Mouse (Mus musculus) kidney, embryonic 16.5 days (tissue): ENCODE results near the gene Hrg. TPM values are rescaled to one million over a fixed set of nuclear protein-coding genes. Genes with fewer than 3 reads are reported as not detected.
"Not testable (repeated sequence)": the region's sequence is repeated elsewhere in the genome, so short reads cannot be mapped to it uniquely, and the experiment has no call there.

Experiments used
- ATAC-seq: fragments of 200-750 bp; cut with Nextera tagmentation; 2 replicates; pipeline ENCODE4 v1.8.0; 2017; ENCODE audit warnings: moderate TSS enrichment; ENCODE audit not compliant: low FRiP score, low TSS enrichment
- H3K27ac ChIP-seq: fragments of 300-500 bp; sonication (generic); 2 replicates; pipeline ENCODE4 v1.5.1; 2014; ENCODE audit warnings: low read length
- H3K27me3 ChIP-seq: fragments of 300-500 bp; sonication (generic); 2 replicates; pipeline ENCODE4 v1.6.1; 2014; ENCODE audit warnings: low read length, control low read depth, mixed read lengths; ENCODE audit not compliant: insufficient read depth
- H3K36me3 ChIP-seq: fragments of 300-500 bp; sonication (generic); 2 replicates; pipeline ENCODE4 v1.6.1; 2014; ENCODE audit warnings: low read length, control low read depth, mixed read lengths; ENCODE audit not compliant: insufficient read depth
- H3K4me1 ChIP-seq: fragments of 300-500 bp; sonication (generic); 2 replicates; pipeline ENCODE4 v1.6.1; 2014; ENCODE audit warnings: low read length, control low read depth, mixed read lengths; ENCODE audit not compliant: insufficient read depth
- H3K4me2 ChIP-seq: fragments of 300-500 bp; sonication (generic); replicated peaks from 2 replicates; pipeline ENCODE4 v1.6.1; 2014; ENCODE audit warnings: low read depth, low read length
- H3K4me3 ChIP-seq: fragments of 300-500 bp; sonication (generic); 2 replicates; pipeline ENCODE4 v1.5.1; 2014; ENCODE audit warnings: mild to moderate bottlenecking, low read length
- H3K9ac ChIP-seq: fragments of 300-500 bp; sonication (generic); replicated peaks from 2 replicates; pipeline ENCODE4 v1.6.1; 2014; ENCODE audit warnings: low read length
- H3K9me3 ChIP-seq: fragments of 300-500 bp; sonication (generic); 2 replicates; pipeline ENCODE4 v1.6.1; 2016; ENCODE audit warnings: low read length, control low read depth
- WGBS: fragments of 180-500 bp; shearing (Covaris S2); extraction: QIAGEN DNeasy Blood & Tissue Kit; methylation state at CpG from one replicate; pipeline ENCODE4 v1.1.7; 2014; 5-methylcytosine and 5-hydroxymethylcytosine counted together
- polyA plus RNA-seq: library from polyadenylated mRNA; unstranded; fragments of >200 nt; fragmentation: Nextera tagmentation; extraction: Ambion mirVana; gene quantifications from 2 replicates; pipeline ENCODE4 v1.2.1, GENCODE M21; 2015

Hrg gene
- polyA plus RNA-seq, 1 experiment from 2014 or later = 0.09 TPM

DNA sequence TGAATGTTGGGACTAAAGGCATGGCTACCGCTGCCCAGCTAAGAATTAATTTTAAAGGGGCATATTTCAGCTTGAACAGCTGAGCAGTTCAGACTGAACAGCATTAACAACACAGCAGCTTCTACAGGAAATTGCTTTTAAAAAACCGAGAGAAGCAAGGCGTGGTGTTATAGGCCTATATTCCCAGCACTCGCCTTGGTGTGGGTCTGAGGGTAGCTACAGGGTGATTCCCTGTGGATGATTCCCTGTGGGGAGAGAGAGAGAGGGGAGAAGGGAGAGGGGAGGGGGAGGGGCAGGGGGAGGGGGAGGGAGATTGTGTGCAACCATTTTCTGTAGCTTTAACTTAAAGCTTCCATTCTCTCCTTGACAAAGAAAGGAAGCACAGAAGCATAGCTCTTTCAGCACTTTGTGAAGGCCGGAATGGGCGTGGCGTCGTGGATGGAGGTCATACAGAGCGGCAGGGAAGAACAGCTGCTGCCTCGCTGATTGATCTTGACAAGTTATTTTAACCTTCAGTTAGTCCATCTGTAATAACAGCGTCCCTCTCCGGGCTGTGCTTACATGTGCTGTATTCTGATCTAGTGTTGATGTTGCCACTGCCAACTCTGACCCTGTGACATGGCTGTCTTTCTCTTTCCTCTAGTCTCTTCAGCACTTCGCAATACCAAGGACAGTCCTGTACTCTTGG, 4.7 kb downstream of the Hrg start:
- peak; percentile 46; the same call in 1 of the 2 replicates for ATAC-seq
- peak overlapping the region; percentile 20; the same call in 1 of the 2 replicates for H3K27ac ChIP-seq
- no peak overlapping the region for H3K4me2 ChIP-seq
- no peaks in the 10 kb centered on the region for H3K27me3 ChIP-seq
- H3K4me1 ChIP-seq = no peaks in the 10 kb centered on the region
- 53% methylated on average over 13 of the region's 13 CpGs for WGBS
- H3K9ac ChIP-seq = no peak overlapping the region
- H3K36me3 ChIP-seq = no peaks in the 10 kb centered on the region
- H3K9me3 ChIP-seq = no peaks in the 10 kb centered on the region
- no peak overlapping the region for H3K4me3 ChIP-seq

DNA sequence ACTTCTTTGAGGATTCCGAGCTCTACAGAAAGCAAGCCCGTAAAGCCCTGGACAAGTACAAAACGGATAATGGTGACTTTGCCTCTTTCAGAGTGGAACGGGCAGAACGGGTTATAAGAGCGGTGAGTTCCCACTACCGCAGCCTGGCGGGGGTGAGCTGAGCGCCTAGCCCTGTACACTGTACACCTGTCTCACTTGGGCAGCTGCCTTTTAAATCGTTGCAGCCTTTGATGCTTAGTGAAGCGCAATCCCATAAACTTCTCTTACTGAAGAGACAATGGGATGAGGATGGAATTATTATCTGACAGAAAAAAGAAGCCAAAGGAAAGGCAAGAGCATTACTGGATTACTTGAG, 5.2 kb downstream of the Hrg start:
- H3K27me3 ChIP-seq = no peaks in the 10 kb centered on the region
- H3K4me3 ChIP-seq = no peak overlapping the region
- no peak overlapping the region for H3K4me2 ChIP-seq
- H3K9me3 ChIP-seq = no peaks in the 10 kb centered on the region
- no peaks in the 10 kb centered on the region for H3K4me1 ChIP-seq
- H3K27ac ChIP-seq = peak overlapping the region; percentile 20; the same call in 1 of the 2 replicates
- H3K36me3 ChIP-seq = no peaks in the 10 kb centered on the region
- no peak for ATAC-seq
- no peak overlapping the region for H3K9ac ChIP-seq
- WGBS = 76% methylated on average over 11 of the region's 11 CpGs

DNA sequence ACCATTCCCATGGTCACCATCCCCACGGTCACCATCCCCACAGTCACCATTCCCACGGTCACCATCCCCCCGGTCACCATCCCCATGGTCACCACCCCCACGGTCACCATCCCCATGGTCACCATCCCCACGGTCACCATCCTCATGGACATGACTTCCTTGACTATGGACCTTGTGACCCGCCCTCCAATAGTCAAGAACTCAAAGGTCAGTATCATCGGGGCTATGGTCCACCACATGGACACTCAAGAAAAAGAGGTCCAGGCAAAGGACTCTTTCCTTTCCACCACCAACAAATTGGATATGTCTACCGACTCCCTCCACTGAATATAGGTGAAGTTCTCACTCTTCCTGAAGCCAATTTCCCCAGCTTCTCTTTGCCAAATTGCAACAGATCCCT, 10.2 kb downstream of the Hrg start:
- no peak for ATAC-seq
- Histone ChIP-seq H3K9me3 (no peaks in the 10 kb centered on the region), H3K27ac (no peak overlapping the region), H3K4me3 (no peak overlapping the region), H3K4me2 (no peak overlapping the region), H3K9ac (no peak overlapping the region), H3K27me3 (no peaks in the 10 kb centered on the region), H3K36me3 (no peaks in the 10 kb centered on the region), H3K4me1 (no peaks in the 10 kb centered on the region)
- 91% methylated on average over 8 of the region's 8 CpGs for WGBS

DNA sequence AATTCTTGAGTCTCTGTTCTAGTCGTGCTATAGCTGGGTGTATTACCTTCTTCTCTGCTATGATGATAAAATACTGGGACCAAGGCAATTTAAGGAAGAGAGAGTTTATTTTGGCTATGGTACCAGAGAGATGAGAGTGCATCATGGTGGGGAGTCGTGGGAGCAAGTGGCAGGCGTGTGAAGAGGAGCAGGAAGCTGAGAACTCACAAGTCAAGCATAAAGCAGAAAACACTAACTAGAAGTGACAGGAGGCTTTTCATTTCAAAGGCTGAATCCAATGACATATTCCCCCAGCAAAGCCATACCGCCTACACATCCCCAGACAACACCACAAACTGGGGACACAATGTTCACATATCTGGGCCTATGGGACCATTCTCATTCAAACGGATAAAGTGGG, 11.4 kb downstream of the Hrg start:
- Histone ChIP-seq H3K4me3 (no peak overlapping the region), H3K27me3 (no peaks in the 10 kb centered on the region), H3K27ac (no peak overlapping the region), H3K9ac (no peak overlapping the region), H3K4me1 (no peaks in the 10 kb centered on the region), H3K9me3 (no peaks in the 10 kb centered on the region), H3K36me3 (no peaks in the 10 kb centered on the region), H3K4me2 (no peak overlapping the region)
- no peak for ATAC-seq
- whole genome bisulfite sequencing = 83% methylated on average over 5 of the region's 5 CpGs

DNA sequence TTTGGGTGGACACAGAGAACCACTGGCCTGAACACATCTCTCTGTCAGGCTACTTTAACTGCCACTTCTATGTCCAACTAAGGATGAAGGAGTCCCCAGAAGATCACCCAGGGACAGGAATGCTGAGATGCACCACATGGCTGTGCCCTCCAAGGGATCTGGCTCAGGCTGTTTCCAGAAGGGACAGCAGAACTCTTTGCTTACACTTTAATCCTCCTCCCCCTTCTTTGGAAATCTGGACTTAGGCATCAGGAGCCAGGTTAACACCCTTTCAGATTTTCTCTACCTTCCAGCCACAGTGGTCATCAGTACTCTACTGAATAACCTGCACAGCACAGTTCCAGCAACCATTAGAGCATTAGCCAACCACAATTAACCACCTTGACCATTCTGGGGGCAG, 12.4 kb downstream of the Hrg start:
- Histone ChIP-seq H3K36me3 (no peaks in the 10 kb centered on the region), H3K27me3 (no peaks in the 10 kb centered on the region), H3K27ac (no peak overlapping the region), H3K9me3 (no peaks in the 10 kb centered on the region), H3K4me3 (no peak overlapping the region), H3K9ac (no peak overlapping the region), H3K4me1 (no peaks in the 10 kb centered on the region), H3K4me2 (no peak overlapping the region)
- ATAC-seq = no peak

DNA sequence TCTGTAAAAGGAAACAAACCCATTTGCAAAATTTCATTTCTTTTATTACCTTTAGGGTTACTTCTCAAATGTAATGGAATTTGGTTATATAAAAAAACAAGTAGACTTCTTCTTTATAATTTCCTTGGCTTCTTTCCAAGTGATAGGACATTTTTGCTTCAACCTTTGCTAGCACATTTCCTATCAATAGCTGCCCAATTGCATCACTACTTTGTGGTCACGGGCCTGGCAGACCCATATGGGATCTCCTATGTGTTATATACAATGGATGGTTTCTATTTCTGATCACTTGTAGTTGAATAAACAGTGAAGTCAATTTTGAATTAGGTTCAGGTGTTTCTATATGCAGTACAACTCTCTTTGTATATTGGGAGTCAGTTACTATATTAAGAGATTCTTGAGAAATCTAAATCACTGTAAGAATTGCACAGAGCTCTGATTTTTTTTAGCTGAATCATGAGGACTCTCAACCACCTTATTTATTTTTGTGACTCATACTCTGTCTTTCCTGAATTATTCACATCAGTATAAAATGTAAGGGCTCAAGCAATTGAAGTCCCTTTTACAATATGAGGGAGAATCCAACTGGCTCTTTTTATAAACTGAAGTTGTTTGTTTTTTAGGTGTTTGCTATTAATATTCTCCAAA, 16.6 kb downstream of the Hrg start:
- no peaks in the 10 kb centered on the region for H3K36me3 ChIP-seq
- H3K27me3 ChIP-seq = no peaks in the 10 kb centered on the region
- H3K9ac ChIP-seq = no peak overlapping the region
- H3K27ac ChIP-seq = no peak overlapping the region
- H3K4me1 ChIP-seq = no peaks in the 10 kb centered on the region
- ATAC-seq = no peak
- H3K4me2 ChIP-seq = no peak overlapping the region
- no peak overlapping the region for H3K4me3 ChIP-seq
- no peaks in the 10 kb centered on the region for H3K9me3 ChIP-seq
- WGBS = 78% methylated on average over 1 of the region's 1 CpGs

DNA sequence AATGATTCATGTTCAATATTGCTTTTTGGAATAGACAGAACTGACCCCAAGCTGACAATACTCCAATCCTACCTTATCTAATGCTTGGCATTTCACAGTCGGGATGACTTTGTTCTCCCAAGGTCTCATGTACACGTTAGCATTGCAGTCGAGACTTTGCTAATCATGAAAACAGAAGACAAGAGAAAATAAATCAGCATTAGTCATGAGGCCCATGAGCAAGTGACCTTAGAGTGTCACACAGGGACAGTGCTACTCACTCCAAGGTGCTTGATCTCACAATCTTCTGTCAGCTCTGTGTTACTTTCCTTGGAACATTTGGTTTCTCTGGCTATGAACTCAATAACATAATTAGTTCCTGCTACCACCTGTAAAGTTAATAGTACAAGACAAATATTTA, 46.1 kb downstream of the Hrg start:
- not testable (repeated sequence) for H3K4me2 ChIP-seq, H3K4me1 ChIP-seq, H3K27me3 ChIP-seq, H3K36me3 ChIP-seq, H3K9ac ChIP-seq, H3K9me3 ChIP-seq, ATAC-seq, H3K27ac ChIP-seq, H3K4me3 ChIP-seq
- WGBS = 81% methylated on average over 3 of the region's 3 CpGs

Other genes with a start within 250 kb of the Hrg start
- 0.31 TPM in 1 of 2 replicates, not detected in the other for gene Crygs, start 139.5 kb upstream of the Hrg start, polyA plus RNA-seq
- gene Tbccd1, start 93.4 kb upstream of the Hrg start, polyA plus RNA-seq = 34.6 and 35.8 TPM in 2 replicates
- 112 and 123 TPM in 2 replicates for gene Dnajb11, start 93.2 kb upstream of the Hrg start, polyA plus RNA-seq
- 9.5 and 12.6 TPM in 2 replicates for gene Ahsg, start 59.8 kb upstream of the Hrg start, polyA plus RNA-seq
- 0.21 and 0.22 TPM in 2 replicates for gene Fetub, start 32.7 kb upstream of the Hrg start, polyA plus RNA-seq
- 23.5 and 29.9 TPM in 2 replicates for gene Kng2, start 78.4 kb downstream of the Hrg start, polyA plus RNA-seq
- 2.4 and 3.6 TPM in 2 replicates for gene Kng1, start 106.8 kb downstream of the Hrg start, polyA plus RNA-seq
- 235 and 238 TPM in 2 replicates for gene Eif4a2, start 156.4 kb downstream of the Hrg start, polyA plus RNA-seq
- 117 and 120 TPM in 2 replicates for gene Rfc4, start 176.7 kb downstream of the Hrg start, polyA plus RNA-seq
- gene Adipoq, start 195.5 kb downstream of the Hrg start, polyA plus RNA-seq = 0.21 TPM in 1 of 2 replicates, not detected in the other